Mouse (Mus musculus) spleen, postnatal 36 days (tissue): ENCODE measurements around the gene Fkbp2.
A peak's percentile ranks its signal among the peaks of the same experiment; 100 is the strongest.

ENCODE experiments used
- DNase-seq, 2 experiments: peaks; one replicate each; pipeline ENCODE4 v3.0.0; 2022; ENCODE audit warnings: low spot score in 2 of 2, mixed read lengths in 1 of 2

The Fkbp2 gene

GRCm38 (mm10) chr19:6971644-6972043 lies 8.7 kb downstream of the Fkbp2 start:
- DNase-seq = no peak

GRCm38 (mm10) chr19:6970460-6971085 lies 9.7 kb downstream of the Fkbp2 start:
- no peak for DNase-seq

- DNase-seq = peak; percentile 63 to 67
These were observed 10.5 kb downstream of the Fkbp2 start for GRCm38 (mm10) chr19:6969665-6970381.

GRCm38 (mm10) chr19:6969291-6969664 lies 11.0 kb downstream of the Fkbp2 start:
- no peak for DNase-seq

- no peak for DNase-seq
These were observed 11.6 kb downstream of the Fkbp2 start for GRCm38 (mm10) chr19:6968491-6969271.

- no peak for DNase-seq
These were observed 23.8 kb downstream of the Fkbp2 start for GRCm38 (mm10) chr19:6956461-6956860.

GRCm38 (mm10) chr19:6955424-6955823 lies 24.9 kb downstream of the Fkbp2 start:
- DNase-seq = no peak

- DNase-seq = no peak
These were observed 26.3 kb downstream of the Fkbp2 start for GRCm38 (mm10) chr19:6954046-6954445.

- DNase-seq = no peak
These were observed 27.6 kb downstream of the Fkbp2 start for GRCm38 (mm10) chr19:6952712-6953037.

GRCm38 (mm10) chr19:6951994-6952711 lies 28.1 kb downstream of the Fkbp2 start:
- peak; percentile 52 to 61 for DNase-seq

GRCm38 (mm10) chr19:6951381-6951968 lies 28.8 kb downstream of the Fkbp2 start:
- DNase-seq = peak; percentile 83 to 88

- peak in 1 of 2 experiments; percentile 34 for DNase-seq
These were observed 29.6 kb downstream of the Fkbp2 start for GRCm38 (mm10) chr19:6950613-6951153.

GRCm38 (mm10) chr19:6949951-6950350 lies 30.4 kb downstream of the Fkbp2 start:
- DNase-seq = no peak

- DNase-seq = no peak
These were observed 30.8 kb downstream of the Fkbp2 start for GRCm38 (mm10) chr19:6949532-6949931.

- DNase-seq = no peak
These were observed 32.1 kb downstream of the Fkbp2 start for GRCm38 (mm10) chr19:6948186-6948585.

GRCm38 (mm10) chr19:6947742-6948141 lies 32.6 kb downstream of the Fkbp2 start:
- no peak for DNase-seq

- no peak for DNase-seq
These were observed 36.6 kb downstream of the Fkbp2 start for GRCm38 (mm10) chr19:6943709-6944108.

- no peak for DNase-seq
These were observed 37.5 kb downstream of the Fkbp2 start for GRCm38 (mm10) chr19:6942764-6943163.

- peak; percentile 95 for DNase-seq
These were observed 38.0 kb downstream of the Fkbp2 start, which contains the start of gene Gpr137 for GRCm38 (mm10) chr19:6942249-6942691. Gene Gpr137 (minus strand): TSS chr19:6942480.

GRCm38 (mm10) chr19:6941372-6942248 lies 38.7 kb downstream of the Fkbp2 start, which contains the start of gene Bad:
Gene Bad (plus strand): TSS chr19:6941861.
- peak; percentile 89 to 90 for DNase-seq
